22 mouse cellular contexts compared by ENCODE assay signal in genomic region chr8:81751159-81751558, GRCm38 (mm10).
A peak's percentile ranks its signal among the peaks of the same experiment; 100 is the strongest.
DNase-seq lines count a peak whose midpoint lies in the region; ATAC-seq lines count a peak whose summit lies in the region.
"Had no signal": no experiment of that assay in that cellular context is flagged by ENCODE, and none has a peak within 500 bp of the region (broad histone marks: within the 10 kb centered on the region; RNA-seq: fewer than 3 reads in every experiment).

No protein-coding gene starts in this region.

- no peak overlapping the region for H3K27ac ChIP-seq in hindbrain, embryonic 10.5 days
- H3K27ac ChIP-seq: embryonic facial prominence, embryonic 15.5 days; forebrain, embryonic 10.5 days; heart, adult 2 months; heart, embryonic 15.5 days; hindbrain, embryonic 15.5 days had no signal

- no peaks in the 10 kb centered on the region for H3K27me3 ChIP-seq in hindbrain, embryonic 10.5 days (ENCODE audit: insufficient read depth, poor library complexity, severe bottlenecking)
- H3K27me3 ChIP-seq: embryonic facial prominence, embryonic 15.5 days; heart, embryonic 15.5 days; hindbrain, embryonic 15.5 days had no signal

- no peaks in the 10 kb centered on the region for H3K4me1 ChIP-seq in hindbrain, embryonic 10.5 days (replicated peaks)
- H3K4me1 ChIP-seq: embryonic facial prominence, embryonic 15.5 days; heart, embryonic 15.5 days; hindbrain, embryonic 15.5 days had no signal

- WGBS in hindbrain, embryonic 10.5 days, result 73% methylated on average over 1 of the region's 1 CpGs

- intact Hi-C loops in left cerebral cortex, postnatal 10 days (cut with DNase I), result no loop called here

- H3K4me3 ChIP-seq in hindbrain, embryonic 10.5 days, result no peak overlapping the region
- H3K4me3 ChIP-seq: embryonic facial prominence, embryonic 15.5 days; erythroblast, embryonic 14.5 days; forebrain, embryonic 10.5 days; heart, adult 2 months; heart, embryonic 15.5 days; hindbrain, embryonic 15.5 days had no signal

- H3K36me3 ChIP-seq in hindbrain, embryonic 10.5 days, result no peaks in the 10 kb centered on the region
- H3K36me3 ChIP-seq: embryonic facial prominence, embryonic 15.5 days; forebrain, embryonic 10.5 days; heart, embryonic 15.5 days; hindbrain, embryonic 15.5 days had no signal

- no peaks in the 10 kb centered on the region for H3K9me3 ChIP-seq in hindbrain, embryonic 10.5 days
- H3K9me3 ChIP-seq: embryonic facial prominence, embryonic 15.5 days; forebrain, embryonic 10.5 days; heart, embryonic 15.5 days; hindbrain, embryonic 15.5 days had no signal

- ATAC-seq in common myeloid progenitor, adult 5-6 weeks (replicated peaks; ENCODE audit: low read depth, poor library complexity, severe bottlenecking), result peak; percentile 93
- peak; percentile 60 for ATAC-seq in megakaryocyte, adult 5-6 weeks (ENCODE audit: poor library complexity, severe bottlenecking)
- ATAC-seq: activated CD4-positive, CD25-positive, alpha-beta regulatory T cell, adult 4 months; forebrain, embryonic 14.5 days; Patski had no signal

- DNase-seq in 416B (ENCODE audit: low read depth), result peak; percentile 73
- DNase-seq in left cerebral cortex, postnatal 10 days (ENCODE audit: extremely low spot score in 1 of 2, low spot score in 2 of 2), result no peak
- no peak for DNase-seq in layer of hippocampus, adult 8-10 months (ENCODE audit: low spot score in 2 of 2)
- DNase-seq in hindbrain, embryonic 10.5 days (ENCODE audit: low spot score), result no peak
- DNase-seq: adrenal gland, postnatal 25 days; B cell, adult 2 months; cerebellum, adult 18-20 months; cerebellum, postnatal 10 days; embryo, embryonic 11 days; gastrocnemius, postnatal 10 days; heart, adult 2 months; heart, postnatal 14 days had no signal
